Mouse (Mus musculus) lung, postnatal 0 days (tissue): ENCODE results near the gene Ddr2.

ENCODE experiments used
- CTCF ChIP-seq: IDR thresholded peaks from 2 replicates; pipeline ENCODE4 v1.5.1; 2016; ENCODE audit warnings: antibody characterized with exemption, mild to moderate bottlenecking
- EP300 ChIP-seq: IDR thresholded peaks from 2 replicates; pipeline ENCODE4 v1.6.1; 2016; ENCODE audit warnings: antibody characterized with exemption, mild to moderate bottlenecking, control low read depth

DNA sequence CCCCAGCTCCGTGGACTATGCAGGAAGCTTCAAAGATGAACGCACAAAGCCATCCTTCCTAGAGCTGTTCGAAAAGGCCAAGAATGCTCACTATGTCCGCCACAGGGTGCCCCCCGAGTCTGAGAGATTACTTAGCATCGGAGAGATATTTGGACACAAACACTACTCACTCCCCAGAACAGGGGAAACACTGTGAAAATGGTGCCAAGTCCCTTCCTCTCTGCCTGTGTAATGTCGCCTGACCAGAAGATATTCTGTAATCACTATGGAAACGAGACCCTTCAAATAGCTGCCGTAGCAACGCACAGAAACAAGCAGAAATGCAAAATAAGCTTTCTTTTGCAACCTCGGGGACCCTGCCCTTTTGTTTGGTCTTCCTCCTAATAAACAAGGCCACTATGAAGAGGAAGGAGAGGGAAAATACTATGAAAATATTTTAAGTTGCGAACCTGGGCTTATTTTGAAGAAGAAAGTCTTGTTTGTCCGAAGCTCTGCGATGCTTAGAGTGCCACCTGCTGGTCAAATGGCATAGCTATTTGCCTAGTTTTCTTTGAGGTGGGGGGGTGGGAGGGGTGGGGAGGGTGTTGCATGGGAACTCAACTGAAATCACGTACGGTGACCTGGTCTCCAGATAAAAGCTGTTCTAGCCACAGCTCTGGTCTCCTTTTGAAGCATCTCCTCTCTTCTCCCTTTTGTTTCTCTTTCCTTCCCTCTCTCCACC, 176.4 kb downstream of the Ddr2 start:
- TF ChIP-seq CTCF (peak; percentile 73), EP300 (no peak)
